Mouse (Mus musculus): ENCODE measurements around the gene Tspan33.

- no peak for TF ChIP-seq MYOD1 (IDR thresholded peaks at IDR 0.05; ENCODE audit: control insufficient read depth, insufficient read length, low read depth)
- TF ChIP-seq CTCF (IDR thresholded peaks at IDR 0.05; ENCODE audit: control insufficient read depth, insufficient read depth, insufficient read length): no peak
- TF ChIP-seq CEBPB (IDR thresholded peaks at IDR 0.05; ENCODE audit: low read depth): no peak
- TF ChIP-seq MYOG (IDR thresholded peaks at IDR 0.05; ENCODE audit: control insufficient read depth, extremely low read depth, insufficient read length): no peak
- no peak for TF ChIP-seq MAX (IDR thresholded peaks at IDR 0.05)
- no peak for TF ChIP-seq FOSL1 (IDR thresholded peaks at IDR 0.05; ENCODE audit: insufficient read depth, low read length, poor library complexity, severe bottlenecking)
Measured at GRCm38 (mm10) chr6:29659964-29660363, 34.1 kb upstream of the Tspan33 start.
